Mouse (Mus musculus) megakaryocyte, embryonic 14.5 days (primary cell): Measurements from ENCODE around the gene 4930523C07Rik. TPM values are rescaled to one million over a fixed set of nuclear protein-coding genes. Genes with fewer than 3 reads are reported as not detected.

ENCODE experiments used
- H3K27me3 ChIP-seq: replicated peaks from 2 replicates; pipeline ENCODE3; 2012; ENCODE audit warnings: inconsistent platforms
- H3K36me3 ChIP-seq: replicated peaks from 2 replicates; pipeline ENCODE3; 2012; ENCODE audit warnings: low read length, inconsistent platforms, mixed read lengths
- H3K4me1 ChIP-seq: 2 replicates; pipeline ENCODE4 v1.6.1; 2012; ENCODE audit warnings: inconsistent platforms
- H3K4me3 ChIP-seq: replicated peaks from 2 replicates; pipeline ENCODE3; 2012; ENCODE audit warnings: moderate library complexity, mild to moderate bottlenecking, inconsistent platforms
- H3K9me3 ChIP-seq: 2 replicates; pipeline ENCODE4 v1.6.1; 2012; ENCODE audit warnings: inconsistent platforms
- FLI1 ChIP-seq: IDR thresholded peaks from 2 replicates; pipeline ENCODE4 v1.6.1; 2012; ENCODE audit warnings: low read length, inconsistent platforms, mixed read lengths
- GATA1 ChIP-seq: IDR thresholded peaks from 3 replicates; pipeline ENCODE4 v1.6.1; 2012; ENCODE audit warnings: mixed read lengths, low read length, inconsistent platforms, borderline replicate concordance
- polyA plus RNA-seq: library from polyadenylated mRNA; stranded (reverse); fragments of >175 nt; gene quantifications from 2 replicates; pipeline ENCODE4 v1.2.3, GENCODE M21; 2012; ENCODE audit warnings: low replicate concordance; ENCODE audit not compliant: insufficient read depth

Gene 4930523C07Rik
- polyA plus RNA-seq, 1 experiment, result 6.0 TPM

- peaks cover 67% of the 10 kb centered on the region for H3K4me1 ChIP-seq
- peaks cover 12% of the 10 kb centered on the region for H3K27me3 ChIP-seq
- peak overlapping the region; percentile 96 for H3K4me3 ChIP-seq
- H3K36me3 ChIP-seq, result peaks cover 5% of the 10 kb centered on the region
- no peak for TF ChIP-seq FLI1
- no peaks in the 10 kb centered on the region for H3K9me3 ChIP-seq
Measured at GRCm38 (mm10) chr1:160045056-160045715, 1.0 kb downstream of the 4930523C07Rik start.

DNA sequence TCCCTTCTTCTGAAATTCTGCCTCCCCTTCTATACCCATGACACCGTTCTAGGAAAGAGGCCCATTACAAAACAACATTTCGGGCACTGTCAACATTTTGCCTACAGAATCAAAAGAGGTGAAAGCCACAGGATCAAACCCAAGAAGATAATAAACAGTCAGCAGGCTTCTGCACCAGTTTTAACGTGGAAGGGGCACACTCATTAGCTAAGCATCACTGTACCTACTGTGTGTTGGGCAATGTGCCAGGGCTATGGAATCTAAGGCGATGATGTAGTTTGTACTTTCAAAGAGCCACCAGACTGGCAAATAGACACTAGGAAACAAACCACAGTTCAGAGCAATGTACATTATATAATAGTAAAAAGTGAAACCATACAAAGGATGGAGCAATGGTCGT is 1.8 kb downstream of the 4930523C07Rik start:
- Histone ChIP-seq H3K4me1 (peaks cover 64% of the 10 kb centered on the region), H3K36me3 (peaks cover 5% of the 10 kb centered on the region)
- TF ChIP-seq FLI1 (no peak), GATA1 (no peak)

DNA sequence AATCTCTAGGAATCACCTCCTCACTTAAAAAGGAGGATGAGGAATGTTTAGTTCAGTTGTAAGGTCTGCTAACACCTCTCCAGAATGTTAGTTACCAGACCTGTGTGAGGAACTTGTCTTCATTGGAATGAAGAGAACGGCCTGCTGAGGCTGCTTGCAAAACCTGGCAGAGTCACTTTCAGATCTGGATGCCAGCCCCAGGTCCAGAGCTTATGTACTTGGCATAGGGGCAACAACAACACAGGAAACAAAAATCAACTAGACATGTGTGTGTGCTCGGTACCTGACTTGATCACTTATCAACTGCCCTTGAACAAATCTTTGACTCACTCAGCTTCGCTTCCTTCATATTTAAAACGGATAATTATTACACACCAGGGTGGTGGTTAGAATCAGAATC is 2.6 kb downstream of the 4930523C07Rik start:
- H3K27me3 ChIP-seq, result peaks cover 5% of the 10 kb centered on the region
- no peak overlapping the region for H3K4me3 ChIP-seq
- H3K9me3 ChIP-seq, result no peaks in the 10 kb centered on the region
- TF ChIP-seq GATA1 (no peak), FLI1 (no peak)
- H3K36me3 ChIP-seq, result peaks cover 5% of the 10 kb centered on the region
- H3K4me1 ChIP-seq, result peaks cover 61% of the 10 kb centered on the region

More for the DNA sequence above, 1.8 kb downstream of the 4930523C07Rik start:
- Histone ChIP-seq H3K9me3 (no peaks in the 10 kb centered on the region), H3K27me3 (peaks cover 12% of the 10 kb centered on the region), H3K4me3 (peak overlapping the region; percentile 38)

- H3K4me3 ChIP-seq, result no peak overlapping the region
- H3K27me3 ChIP-seq, result peaks cover 3% of the 10 kb centered on the region
- H3K36me3 ChIP-seq, result peaks cover 5% of the 10 kb centered on the region
- TF ChIP-seq FLI1, result no peak
- TF ChIP-seq GATA1, result no peak
- H3K4me1 ChIP-seq, result peaks cover 65% of the 10 kb centered on the region
- no peaks in the 10 kb centered on the region for H3K9me3 ChIP-seq
Measured at GRCm38 (mm10) chr1:160047481-160047931, 3.3 kb downstream of the 4930523C07Rik start.

DNA sequence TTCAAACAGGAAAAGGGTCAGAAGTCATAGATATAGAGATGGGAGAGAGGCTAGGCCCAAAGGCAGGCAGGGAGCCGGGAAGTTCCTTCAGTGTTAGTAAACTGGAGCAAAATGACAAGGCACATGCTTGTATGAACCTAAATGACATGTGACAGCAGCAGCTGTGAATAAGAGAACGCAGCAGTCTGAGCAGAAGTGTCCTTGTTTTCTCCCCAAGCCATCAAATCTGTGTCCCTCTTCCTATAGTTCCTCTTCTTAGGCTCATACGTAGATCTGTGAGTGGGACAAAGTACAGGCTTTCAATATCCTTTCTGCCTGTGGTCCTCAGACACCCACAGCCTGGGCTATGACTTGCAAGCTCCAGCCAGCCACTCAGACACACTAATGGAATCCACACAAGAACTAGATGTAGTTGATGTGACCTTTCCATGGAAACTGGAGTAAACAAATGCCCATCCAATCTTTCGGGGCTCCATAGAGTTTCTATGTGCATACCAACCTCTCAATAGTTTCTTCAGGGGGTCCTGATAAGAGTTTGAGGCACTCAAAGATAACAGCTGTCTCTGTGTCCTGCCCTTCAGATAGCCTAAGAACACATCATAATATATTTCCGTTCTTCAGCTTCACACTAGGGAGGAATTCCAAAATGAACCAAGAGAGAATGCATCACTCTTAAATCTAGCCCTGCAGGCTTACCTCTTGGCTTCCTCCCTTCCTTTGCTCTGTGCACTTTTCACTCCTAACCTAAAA is 5.1 kb downstream of the 4930523C07Rik start:
- peaks cover 68% of the 10 kb centered on the region for H3K4me1 ChIP-seq
- H3K4me3 ChIP-seq, result no peak overlapping the region

DNA sequence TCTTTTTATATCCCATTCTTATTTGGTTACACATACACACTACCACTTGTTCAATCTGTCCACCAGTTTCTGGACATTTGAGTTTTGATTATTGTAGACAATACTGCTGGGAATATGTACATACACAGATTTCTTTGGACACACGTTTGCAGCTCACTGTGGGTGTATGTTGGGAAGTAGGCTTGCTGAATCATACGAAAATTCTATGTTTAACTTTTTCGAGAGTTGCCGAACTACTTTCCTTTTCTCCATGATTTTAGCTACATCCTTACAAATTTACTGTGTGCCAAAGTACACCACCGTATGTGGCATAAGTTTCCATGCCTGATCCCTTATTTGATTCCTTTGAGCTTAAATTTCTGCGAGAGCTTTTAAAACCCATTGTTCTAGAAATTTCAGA is 6.7 kb downstream of the 4930523C07Rik start:
- TF ChIP-seq GATA1 (no peak), FLI1 (no peak)
- no peak overlapping the region for H3K4me3 ChIP-seq
- H3K27me3 ChIP-seq, result no peaks in the 10 kb centered on the region
- no peaks in the 10 kb centered on the region for H3K9me3 ChIP-seq
- H3K4me1 ChIP-seq, result peaks cover 59% of the 10 kb centered on the region
- peaks cover 8% of the 10 kb centered on the region for H3K36me3 ChIP-seq

More for the DNA sequence above, 5.1 kb downstream of the 4930523C07Rik start:
- no peaks in the 10 kb centered on the region for H3K27me3 ChIP-seq
- H3K36me3 ChIP-seq, result peaks cover 5% of the 10 kb centered on the region
- no peak for TF ChIP-seq FLI1
- no peak for TF ChIP-seq GATA1
- H3K9me3 ChIP-seq, result no peaks in the 10 kb centered on the region

DNA sequence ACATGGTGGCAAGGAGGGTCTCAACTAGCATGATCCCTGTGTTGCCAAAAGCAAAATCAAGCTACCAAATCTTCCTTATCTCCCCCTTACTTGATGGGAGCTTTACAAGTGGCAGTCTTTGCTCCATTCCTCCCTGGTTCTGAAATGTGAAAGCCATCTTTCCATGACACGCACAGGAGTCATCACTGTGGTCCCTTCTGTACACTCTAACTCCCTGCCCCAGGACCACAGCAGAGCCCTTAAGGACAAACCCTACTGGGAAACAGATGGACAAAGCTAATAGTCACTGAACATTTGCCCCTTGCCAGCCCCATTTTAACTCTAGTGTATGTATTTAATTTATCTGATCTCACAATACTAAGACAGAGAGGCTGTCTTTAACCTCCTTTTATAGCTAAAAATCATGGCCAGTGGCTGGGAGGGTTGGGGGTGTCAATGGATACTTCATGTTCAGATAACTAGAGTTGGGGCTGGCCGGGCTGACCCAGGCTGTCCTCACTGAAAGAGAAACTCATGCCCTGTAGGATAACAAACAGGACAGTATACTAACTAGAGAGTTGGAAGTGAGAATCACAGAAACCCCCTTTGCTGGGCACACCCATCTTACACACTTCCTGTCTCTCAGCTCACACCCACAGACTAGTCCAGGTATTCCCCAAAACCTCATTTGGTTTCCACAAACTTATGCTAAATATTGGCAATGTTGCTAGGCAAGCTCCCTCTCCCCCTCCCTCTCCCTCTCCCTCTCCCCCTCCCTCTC is 8.6 kb downstream of the 4930523C07Rik start:
- no peak for TF ChIP-seq GATA1
- peaks cover 7% of the 10 kb centered on the region for H3K36me3 ChIP-seq
- no peaks in the 10 kb centered on the region for H3K9me3 ChIP-seq
- H3K4me3 ChIP-seq, result no peak overlapping the region
- peaks cover 50% of the 10 kb centered on the region for H3K4me1 ChIP-seq
- H3K27me3 ChIP-seq, result no peaks in the 10 kb centered on the region

- Histone ChIP-seq H3K27me3 (no peaks in the 10 kb centered on the region), H3K9me3 (no peaks in the 10 kb centered on the region), H3K4me3 (no peak overlapping the region), H3K36me3 (peaks cover 9% of the 10 kb centered on the region), H3K4me1 (peaks cover 50% of the 10 kb centered on the region)
- TF ChIP-seq GATA1, result no peak
- TF ChIP-seq FLI1, result no peak
Measured at GRCm38 (mm10) chr1:160053510-160054305, 9.5 kb downstream of the 4930523C07Rik start.

- Histone ChIP-seq H3K9me3 (no peaks in the 10 kb centered on the region), H3K27me3 (no peaks in the 10 kb centered on the region), H3K4me1 (peaks cover 52% of the 10 kb centered on the region), H3K36me3 (peaks cover 9% of the 10 kb centered on the region), H3K4me3 (peak overlapping the region; percentile 19)
- no peak for TF ChIP-seq GATA1
- TF ChIP-seq FLI1, result no peak
Measured at GRCm38 (mm10) chr1:160054366-160055078, 10.3 kb downstream of the 4930523C07Rik start.
